Mouse (Mus musculus) embryo, embryonic 11 days (tissue): ENCODE data around the gene Rps15.
A peak's percentile ranks its signal among the peaks of the same experiment; 100 is the strongest.

Experiments used
- DNase-seq: peaks from one replicate; pipeline ENCODE4 v3.0.0-alpha.2; 2015

Gene Rps15

GRCm38 (mm10) chr10:80342749-80343424 is 50.6 kb downstream of the Rps15 start:
- DNase-seq, result peak; percentile 89

GRCm38 (mm10) chr10:80343425-80343895 is 51.2 kb downstream of the Rps15 start:
- no peak for DNase-seq
